Mouse (Mus musculus): ENCODE results near the gene Ermap.

- TF ChIP-seq POLR2A (IDR thresholded peaks at IDR 0.05; ENCODE audit: low read depth, low read length), result no peak
- no peak for TF ChIP-seq CTCF (IDR thresholded peaks at IDR 0.05; ENCODE audit: extremely low read depth, insufficient read length, insufficient replicate concordance, low read depth, low read length)
Observed at GRCm38 (mm10) chr4:119178331-119178730, 11.5 kb downstream of the Ermap start.
